Mouse (Mus musculus) T-helper 1 cell (primary cell): ENCODE measurements at regions not wholly inside any gene's neighbourhood (a gene's known extent, or its start where the extent isn't known, plus 50 kb on each side); places are given as distances from the start of the nearest gene placed in this dataset.

Experiments
- in situ Hi-C: fragments of 300-600 bp; cut with MboI, MseI; formaldehyde crosslinking; loops from one replicate; pipeline ENCODE4 v1.15.1; 2025; ENCODE audit warnings: high pct_unique_total_duplicates

GRCm38 (mm10) chr8:49254311-49254828, 410.6 kb upstream of the Tenm3 start:
- in situ Hi-C loops = no loop called here

DNA sequence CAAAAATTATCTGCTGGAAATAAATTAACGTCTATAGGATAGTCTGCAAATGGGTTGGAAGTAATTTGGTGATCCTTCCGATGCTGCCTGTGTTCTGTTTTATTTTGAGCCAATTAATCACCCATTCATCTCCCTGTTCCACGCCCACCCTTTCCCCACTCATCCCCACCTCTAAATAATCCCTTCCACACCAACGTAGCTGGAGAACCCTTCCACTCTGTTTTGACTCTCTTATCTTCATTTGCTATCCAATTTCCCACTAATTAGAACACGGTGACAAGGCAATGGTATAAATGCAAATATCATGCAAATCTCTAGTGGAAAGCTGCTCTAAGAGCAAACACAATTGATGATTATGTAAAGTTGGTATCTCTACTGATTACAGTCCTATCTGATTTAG, 399.3 kb upstream of the Tenm3 start:
- in situ Hi-C loops = no loop called here

- in situ Hi-C loops = no loop called here
Measured at GRCm38 (mm10) chr8:49236822-49237071, 393.0 kb upstream of the Tenm3 start.

DNA sequence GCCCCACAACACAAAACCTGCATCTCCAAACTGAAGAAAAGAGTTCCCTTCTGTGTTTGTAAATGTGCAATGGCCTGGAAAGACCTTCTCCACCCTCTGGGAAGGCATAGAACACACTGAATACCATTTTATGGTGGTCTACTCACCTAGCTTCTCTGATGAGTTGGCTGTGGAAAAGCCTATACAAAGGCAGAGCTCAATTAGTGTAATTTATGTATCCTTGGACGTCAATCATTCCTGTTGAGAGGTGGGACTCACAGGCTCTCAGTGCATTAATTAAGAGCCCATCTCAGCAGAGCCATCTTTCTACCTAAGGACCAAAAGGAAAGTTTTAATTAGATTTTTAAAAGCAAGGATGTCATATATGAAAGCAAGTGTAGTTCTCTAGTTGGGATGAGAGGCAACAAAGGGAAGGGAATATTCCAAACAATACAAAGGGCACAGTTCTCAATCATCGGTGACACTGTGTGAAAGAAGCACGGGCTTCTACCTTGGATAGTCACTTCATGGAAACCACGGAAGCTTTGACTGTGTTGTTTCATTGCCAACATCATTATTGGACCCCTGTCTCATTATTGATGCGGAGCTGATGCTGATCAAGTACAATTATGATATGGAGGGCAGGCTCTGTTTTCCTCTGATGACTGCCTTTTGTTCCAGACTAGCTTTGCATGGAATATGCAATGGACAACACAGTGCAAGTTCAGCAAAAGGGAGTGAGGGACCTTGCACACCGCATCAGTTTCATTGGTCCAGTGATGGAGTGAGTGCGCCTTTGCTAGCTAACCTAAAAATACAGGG, 392.5 kb upstream of the Tenm3 start:
- in situ Hi-C loops = no loop called here

DNA sequence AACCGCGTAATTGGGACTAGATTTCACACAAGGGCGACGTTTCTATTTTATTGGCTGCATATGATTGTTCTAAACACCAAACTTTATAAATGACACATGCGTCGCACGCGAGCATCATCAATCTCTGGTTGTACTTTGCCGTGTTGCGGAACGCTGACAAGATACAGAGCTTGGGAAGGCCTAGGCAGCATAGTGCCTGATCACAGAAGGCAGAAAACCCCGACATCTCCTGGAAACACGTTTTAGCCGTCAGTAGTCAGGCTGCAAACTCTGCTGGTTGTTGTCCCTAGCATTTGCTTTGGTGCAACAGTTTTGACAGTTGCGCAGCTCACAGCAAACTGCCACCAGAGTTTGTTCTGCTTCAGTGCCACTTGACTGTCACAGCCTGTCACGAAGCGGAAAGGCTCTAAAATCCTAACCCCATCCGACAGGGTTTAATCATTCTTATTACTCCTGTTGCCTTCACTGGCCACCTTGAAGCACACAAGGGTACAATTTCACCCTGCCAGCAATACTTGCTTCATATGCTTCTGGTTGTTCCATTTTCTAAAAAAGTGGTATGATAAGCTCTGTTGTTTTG, 380.2 kb upstream of the Tenm3 start:
- in situ Hi-C loops = loop anchor here (10.0 kb wide), 1 partner anchor 1179 kb away; no protein-coding TSS in a partner anchor

DNA sequence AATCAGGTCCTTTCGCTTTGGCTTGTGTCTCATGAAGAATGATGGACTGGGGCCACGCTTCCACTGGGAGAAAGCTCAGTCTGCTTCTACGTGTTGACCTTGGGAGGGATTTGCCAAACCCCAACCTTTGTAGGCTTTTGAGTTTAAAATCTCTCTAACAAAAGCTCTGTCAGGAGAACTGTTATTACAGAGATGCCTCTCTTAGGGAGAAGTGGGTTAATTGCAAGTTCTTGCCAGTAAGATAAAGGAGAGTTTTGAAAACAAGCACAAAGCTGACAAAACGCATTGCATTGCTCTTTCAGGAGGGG, 351.5 kb upstream of the Tenm3 start:
- in situ Hi-C loops = no loop called here

- in situ Hi-C loops = no loop called here
Measured at GRCm38 (mm10) chr8:49194592-49195332, 351.0 kb upstream of the Tenm3 start.

DNA sequence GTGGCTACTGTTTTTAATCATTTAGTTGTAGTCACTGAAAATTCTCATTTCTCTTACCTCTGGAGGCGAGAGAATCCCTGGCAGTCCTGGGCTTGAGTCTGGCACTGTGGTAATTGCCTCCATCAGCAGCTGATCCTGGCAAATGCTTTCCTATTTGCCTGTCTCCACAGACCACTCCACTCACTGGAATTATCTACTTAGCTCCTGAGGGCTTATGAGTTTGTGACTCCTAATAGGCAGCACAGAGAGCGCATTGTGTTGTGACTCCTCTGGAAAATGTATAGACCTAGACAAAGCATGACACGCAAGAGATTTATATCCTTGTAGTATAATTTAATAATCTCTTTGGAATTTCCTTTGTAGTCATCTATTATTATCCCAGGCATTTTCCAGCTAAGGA, 343.1 kb upstream of the Tenm3 start:
- in situ Hi-C loops = no loop called here

GRCm38 (mm10) chr8:49175386-49175785, 331.6 kb upstream of the Tenm3 start:
- in situ Hi-C loops = no loop called here

DNA sequence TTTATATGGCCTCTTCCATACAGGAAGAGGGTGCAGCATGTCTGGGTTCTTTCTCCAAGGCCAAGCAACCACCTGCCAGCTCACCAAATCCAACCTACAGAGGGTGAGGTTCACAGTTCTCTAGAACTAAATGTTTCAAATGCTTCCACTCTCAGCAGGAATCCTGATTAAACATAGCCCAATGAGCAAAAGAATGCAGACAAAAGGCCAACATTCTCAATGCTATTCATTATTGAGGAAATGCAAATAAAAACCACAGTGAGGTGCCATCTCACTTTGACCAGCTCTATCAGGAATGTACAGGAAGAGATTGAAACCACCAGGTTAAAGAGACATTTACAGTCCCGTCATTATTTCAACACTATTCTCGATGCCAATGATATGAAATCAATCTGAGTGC, 331.2 kb upstream of the Tenm3 start:
- in situ Hi-C loops = no loop called here

GRCm38 (mm10) chr8:49159318-49159717, 315.6 kb upstream of the Tenm3 start:
- in situ Hi-C loops = no loop called here

DNA sequence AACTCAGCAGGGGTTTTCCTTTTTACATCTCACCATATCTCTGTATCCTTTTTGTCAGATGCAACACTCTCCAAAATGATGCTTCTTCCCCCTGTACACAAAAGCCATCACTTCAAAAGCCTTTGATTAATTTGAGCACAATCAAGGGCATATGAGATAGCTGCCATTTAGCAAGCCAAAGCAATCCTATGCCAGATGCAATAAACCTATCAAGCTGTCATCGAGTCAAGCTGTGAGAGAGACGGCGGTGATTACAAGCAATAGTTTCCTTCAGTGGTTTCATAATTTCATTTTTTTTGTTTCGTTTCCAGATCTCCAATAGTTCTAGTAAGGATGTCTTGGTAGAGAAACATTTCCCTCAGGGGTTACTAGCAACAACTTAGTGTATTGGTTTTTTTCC, 314.4 kb upstream of the Tenm3 start:
- in situ Hi-C loops = no loop called here

DNA sequence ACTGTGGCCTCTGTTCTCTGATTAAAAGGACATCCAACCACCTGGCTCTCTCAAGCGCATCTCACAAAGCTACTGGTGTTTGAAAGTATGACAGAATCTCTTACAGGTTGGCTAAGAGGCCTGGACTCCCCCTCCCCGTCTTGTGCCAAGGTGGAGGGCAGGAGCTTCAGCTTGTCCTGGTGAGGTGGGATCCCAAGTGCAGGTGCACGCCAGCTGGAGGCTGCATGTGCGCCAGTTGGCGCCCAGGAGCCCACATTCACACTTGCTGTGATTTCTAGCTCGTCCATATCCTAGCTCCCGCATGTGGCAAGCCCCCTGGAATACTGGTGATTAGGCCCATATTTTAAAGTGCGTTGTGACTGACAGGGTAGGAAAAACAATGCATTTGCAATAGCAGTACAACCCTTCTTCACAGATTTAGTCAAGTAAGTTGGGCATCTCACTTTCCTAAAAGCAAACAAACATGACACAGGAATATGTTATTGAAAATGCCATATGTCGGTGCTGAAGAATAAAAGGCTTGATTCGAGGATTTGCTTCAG, 292.8 kb upstream of the Tenm3 start:
- in situ Hi-C loops = no loop called here

DNA sequence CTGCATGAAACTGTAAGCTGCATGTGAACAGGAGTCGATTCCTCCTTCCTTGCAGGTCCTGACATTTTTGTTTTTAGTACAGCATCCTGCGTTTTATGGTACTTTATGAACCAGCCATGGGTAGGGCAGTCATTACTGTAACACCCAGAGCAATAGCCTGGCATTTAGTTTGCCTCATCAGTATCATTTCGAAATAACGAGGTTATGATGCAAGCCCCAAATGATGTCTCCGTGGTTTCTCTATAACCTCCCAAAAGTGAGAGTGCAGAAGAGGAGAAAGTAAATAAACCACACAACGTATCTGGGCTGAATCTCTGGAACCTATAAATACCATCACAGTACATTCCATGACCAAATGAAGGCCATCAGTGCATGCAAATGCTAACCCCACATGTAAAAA, 265.3 kb upstream of the Tenm3 start:
- in situ Hi-C loops = no loop called here

GRCm38 (mm10) chr8:49108665-49109064, 264.9 kb upstream of the Tenm3 start:
- in situ Hi-C loops = no loop called here

DNA sequence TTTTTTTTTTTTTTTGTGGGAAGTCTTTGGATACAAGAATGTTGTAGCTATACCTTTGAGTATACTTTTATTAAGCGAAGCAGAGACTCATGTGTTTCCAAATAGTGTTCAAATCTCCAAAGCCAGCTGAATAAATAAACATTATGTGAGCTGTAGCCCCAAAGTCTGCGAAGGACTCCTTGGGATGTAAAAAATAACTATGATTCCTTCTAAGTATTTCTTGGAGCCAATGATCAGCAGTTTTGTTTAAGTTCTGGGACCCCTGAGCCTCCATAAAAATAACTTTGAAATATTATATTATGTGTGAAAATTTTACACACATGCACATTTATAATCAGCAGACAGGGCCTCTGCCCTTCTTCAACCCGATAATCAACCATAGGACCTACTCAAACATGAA, 262.8 kb upstream of the Tenm3 start:
- in situ Hi-C loops = no loop called here

GRCm38 (mm10) chr8:49101156-49101555, 257.4 kb upstream of the Tenm3 start:
- in situ Hi-C loops = no loop called here

- in situ Hi-C loops = no loop called here
Measured at GRCm38 (mm10) chr8:49084191-49084875, 240.6 kb upstream of the Tenm3 start.

DNA sequence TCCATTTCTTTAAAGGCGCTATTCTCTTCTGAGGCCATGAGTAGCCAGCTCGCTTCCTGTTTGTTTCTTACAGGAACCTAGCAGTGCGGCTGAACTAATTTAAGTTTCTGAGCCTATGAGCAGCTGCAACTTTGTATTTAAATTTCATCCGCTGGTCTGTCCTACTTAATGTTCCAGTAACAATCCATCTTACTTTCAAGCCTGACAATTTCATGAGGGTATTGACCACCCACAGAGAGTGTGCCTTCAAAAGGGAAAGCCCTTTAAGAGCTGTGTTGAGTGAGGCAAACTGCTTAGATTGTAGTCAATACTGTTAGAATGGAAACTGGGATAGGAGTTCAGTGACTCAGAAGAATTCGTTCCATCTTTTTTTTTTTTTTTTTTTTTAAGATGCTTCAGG, 225.7 kb upstream of the Tenm3 start:
- in situ Hi-C loops = no loop called here

DNA sequence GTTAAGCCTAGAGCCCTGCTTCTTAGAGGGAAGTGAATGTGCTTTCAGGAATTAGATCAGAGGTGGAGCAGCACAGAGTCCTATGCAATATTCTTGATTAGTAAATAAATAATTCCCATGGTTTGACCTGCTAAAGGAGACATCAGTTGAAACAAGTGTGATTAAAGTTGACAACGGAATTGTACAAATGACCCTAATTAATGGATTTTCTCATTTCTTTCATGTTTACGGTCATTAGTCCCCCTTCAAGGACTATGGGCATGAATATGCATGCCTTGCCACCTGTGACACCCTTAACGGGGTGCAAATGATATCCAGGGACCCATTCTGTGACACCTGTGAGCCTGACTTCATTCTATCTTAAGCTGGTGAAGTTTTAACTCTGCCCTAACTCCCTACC, 219.5 kb upstream of the Tenm3 start:
- in situ Hi-C loops = no loop called here

- in situ Hi-C loops = no loop called here
Measured at GRCm38 (mm10) chr8:49043236-49043635, 199.5 kb upstream of the Tenm3 start.
